Mouse (Mus musculus): Measurements from ENCODE around the gene Bcat2.

GRCm38 (mm10) chr7:45618316-45618715 lies 48.4 kb downstream of the Bcat2 start:
- no peak for TF ChIP-seq FLI1 (IDR thresholded peaks at IDR 0.05; ENCODE audit: low read length)
- TF ChIP-seq GATA1 (IDR thresholded peaks at IDR 0.05; ENCODE audit: borderline replicate concordance, low read length) = no peak
